Mouse (Mus musculus) G1E (cell line): ENCODE measurements around the gene Hist2h3b. TPM values are rescaled to one million over a fixed set of nuclear protein-coding genes. Genes with fewer than 3 reads are reported as not detected.
A peak's percentile ranks its signal among the peaks of the same experiment; 100 is the strongest.
"Not testable (repeated sequence)": the region's sequence is repeated elsewhere in the genome, so short reads cannot be mapped to it uniquely, and the experiment has no call there.

ENCODE experiments used
- ATAC-seq: 2 replicates; pipeline ENCODE4 v1.8.0; 2016; ENCODE audit warnings: mild to moderate bottlenecking; ENCODE audit not compliant: insufficient number of reproducible peaks, poor library complexity, low FRiP score, severe bottlenecking; ENCODE audit errors: extremely low read depth
- DNase-seq: peaks from one replicate; pipeline ENCODE4 v3.0.0; 2012; ENCODE audit warnings: low spot score
- H3K27me3 ChIP-seq: 2 replicates; pipeline ENCODE4 v1.6.1; 2012; ENCODE audit warnings: mild to moderate bottlenecking, low read length, inconsistent platforms; ENCODE audit not compliant: insufficient read depth
- H3K36me3 ChIP-seq: replicated peaks from 2 replicates; pipeline ENCODE3; 2012; ENCODE audit warnings: mild to moderate bottlenecking, inconsistent platforms
- H3K4me1 ChIP-seq: 2 replicates; pipeline ENCODE4 v1.6.1; 2012; ENCODE audit warnings: low read depth, low read length, inconsistent platforms, mixed read lengths; ENCODE audit not compliant: insufficient read depth
- H3K4me3 ChIP-seq: 2 replicates; pipeline ENCODE4 v1.5.1; 2012; ENCODE audit warnings: low read depth, mild to moderate bottlenecking, inconsistent platforms, low read length, moderate library complexity, mixed read lengths
- H3K9me3 ChIP-seq: replicated peaks from 2 replicates; pipeline ENCODE4 v1.6.1; 2012; ENCODE audit warnings: inconsistent platforms
- CTCF ChIP-seq: IDR thresholded peaks from 2 replicates; pipeline ENCODE4 v1.5.1; 2012; ENCODE audit warnings: low read depth, low read length, inconsistent platforms, mixed read lengths
- GATA1 ChIP-seq: IDR thresholded peaks from 2 replicates; pipeline ENCODE4 v1.6.1; 2012; ENCODE audit warnings: borderline replicate concordance, low read length, inconsistent platforms, mixed read lengths
- GATA2 ChIP-seq: IDR thresholded peaks from 2 replicates; pipeline ENCODE4 v1.6.1; 2012; ENCODE audit warnings: low read depth, low read length, inconsistent platforms, borderline replicate concordance
- POLR2AphosphoS5 ChIP-seq: IDR thresholded peaks from 2 replicates; pipeline ENCODE4 v1.6.1; 2012; ENCODE audit warnings: low read depth, low read length, inconsistent platforms; ENCODE audit not compliant: insufficient replicate concordance
- TAL1 ChIP-seq: conservative IDR thresholded peaks from 2 replicates; pipeline ENCODE4 v1.6.1; 2012; ENCODE audit warnings: low read depth, low read length, inconsistent platforms, mixed read lengths
- polyA plus RNA-seq: library from polyadenylated mRNA; stranded (reverse); fragments of >175 nt; gene quantifications from 2 replicates; pipeline ENCODE4 v1.2.3, GENCODE M21; 2012
- total RNA-seq, 2 experiments: library from RNA; stranded (forward) in 1 of 2; stranded (reverse) in 1 of 2; fragments of 200-1000 nt in 1 of 2; fragments of >200 nt in 1 of 2; fragmentation: Nextera tagmentation in 1 of 2; gene quantifications; 2 replicates each; pipeline ENCODE4 v1.2.3; 2014 to 2017

The Hist2h3b gene
- total and polyA plus RNA-seq, 3 experiments = 16.2 to 2,573 (median 465) TPM

DNA sequence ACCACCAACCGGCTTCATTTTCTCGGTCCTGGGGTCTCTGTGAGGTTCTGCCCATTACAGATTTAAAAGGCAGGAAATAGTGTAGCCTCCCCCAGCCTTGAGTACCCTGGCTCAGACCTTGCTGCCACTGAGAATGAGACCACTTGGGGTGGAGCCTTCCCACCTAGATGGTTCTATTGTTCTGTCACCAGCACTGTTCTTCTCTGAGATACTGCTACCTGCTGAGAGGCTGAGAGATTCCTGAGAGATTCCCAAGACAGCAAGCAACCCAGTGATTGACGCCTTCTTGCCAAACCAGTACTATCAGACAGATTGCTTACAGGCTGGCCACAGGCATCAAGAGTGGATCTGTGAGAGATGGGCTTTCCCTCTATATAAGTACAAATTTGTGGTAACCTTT, 20.7 kb downstream of the Hist2h3b start:
- Histone ChIP-seq H3K9me3 (peaks cover 4% of the 10 kb centered on the region; the same call in 1 of the 2 replicates), H3K27me3 (peaks cover 12% of the 10 kb centered on the region), H3K36me3 (no peaks in the 10 kb centered on the region), H3K4me1 (peaks cover 10% of the 10 kb centered on the region), H3K4me3 (no peak overlapping the region)
- ATAC-seq (no peak), DNase-seq (no peak)
- TF ChIP-seq GATA1 = no peak
- TF ChIP-seq GATA2 = no peak
- no peak for TF ChIP-seq CTCF

DNA sequence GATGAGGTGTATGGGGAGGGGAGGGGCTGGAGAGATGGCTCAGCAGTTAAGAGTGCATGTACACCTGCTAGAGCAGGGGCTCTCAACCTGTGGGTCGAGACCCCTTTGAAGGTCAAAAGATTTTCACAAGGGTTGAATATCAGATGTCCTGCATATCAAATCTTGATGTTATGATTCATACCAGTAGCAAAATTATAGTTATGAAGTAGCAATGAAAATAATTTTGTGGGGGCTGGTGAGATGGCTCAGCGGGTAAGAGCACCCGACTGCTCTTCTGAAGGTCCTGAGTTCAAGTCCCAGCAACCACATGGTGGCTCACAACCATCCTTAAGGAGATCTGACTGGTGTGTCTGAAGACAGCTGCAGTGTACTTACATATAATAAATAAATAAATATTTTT, 22.3 kb downstream of the Hist2h3b start:
- not testable (repeated sequence) for H3K27me3 ChIP-seq, ATAC-seq, DNase-seq, H3K4me3 ChIP-seq, H3K4me1 ChIP-seq, H3K9me3 ChIP-seq, H3K36me3 ChIP-seq

DNA sequence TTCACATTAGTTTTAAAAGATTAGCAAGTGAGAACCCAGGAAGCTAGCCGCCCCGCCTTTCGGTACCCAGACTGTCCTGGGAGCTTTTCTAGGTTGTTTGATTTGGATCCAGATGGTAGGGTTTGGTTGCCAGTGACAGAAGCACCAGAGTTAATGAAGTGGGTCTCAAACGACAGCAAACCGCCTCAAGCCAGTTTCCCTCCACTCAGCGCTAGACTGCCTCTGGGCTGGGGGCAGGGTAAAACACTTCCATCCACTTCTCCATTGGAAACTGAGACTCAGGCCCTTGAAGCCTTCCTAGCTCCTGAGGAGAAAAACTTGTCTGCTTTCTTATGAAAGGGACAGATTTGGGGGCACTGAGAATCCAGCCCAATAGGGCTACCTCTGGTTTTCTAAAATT, 24.2 kb downstream of the Hist2h3b start:
- H3K9me3 ChIP-seq = no peaks in the 10 kb centered on the region
- no peak for ATAC-seq
- peaks cover 10% of the 10 kb centered on the region for H3K4me1 ChIP-seq
- no peaks in the 10 kb centered on the region for H3K36me3 ChIP-seq
- TF ChIP-seq GATA2 (no peak), POLR2AphosphoS5 (no peak), CTCF (no peak), GATA1 (no peak), TAL1 (no peak)
- DNase-seq = no peak
- H3K27me3 ChIP-seq = peaks cover 9% of the 10 kb centered on the region; the same call in 1 of the 2 replicates
- H3K4me3 ChIP-seq = no peak overlapping the region

DNA sequence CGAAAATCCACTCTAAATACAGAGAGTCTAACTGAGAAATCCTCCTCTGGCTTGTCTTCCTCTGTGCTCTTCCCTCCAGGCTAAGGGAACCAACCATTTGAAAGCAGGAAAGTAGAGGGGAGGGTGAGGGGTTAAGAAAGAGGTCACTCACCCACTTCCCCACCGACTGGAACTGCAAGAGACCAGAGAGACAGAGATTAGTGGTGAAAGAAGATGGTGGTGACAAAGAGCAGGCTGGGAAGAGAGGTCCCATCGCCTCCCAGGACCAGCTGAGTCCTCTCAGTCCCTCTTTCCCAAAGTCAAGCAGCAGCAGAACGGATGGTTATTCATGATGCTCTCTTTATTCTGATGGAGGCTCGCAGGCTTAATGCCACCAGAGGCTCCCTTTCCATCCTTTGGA, 24.9 kb downstream of the Hist2h3b start:
- DNase-seq (no peak), ATAC-seq (no peak)
- H3K36me3 ChIP-seq = no peaks in the 10 kb centered on the region
- peaks cover 10% of the 10 kb centered on the region for H3K4me1 ChIP-seq
- no peaks in the 10 kb centered on the region for H3K9me3 ChIP-seq
- no peak overlapping the region for H3K4me3 ChIP-seq
- TF ChIP-seq TAL1 (no peak), CTCF (no peak), GATA1 (no peak), GATA2 (no peak)
- H3K27me3 ChIP-seq = peaks cover 9% of the 10 kb centered on the region; the same call in 1 of the 2 replicates

DNA sequence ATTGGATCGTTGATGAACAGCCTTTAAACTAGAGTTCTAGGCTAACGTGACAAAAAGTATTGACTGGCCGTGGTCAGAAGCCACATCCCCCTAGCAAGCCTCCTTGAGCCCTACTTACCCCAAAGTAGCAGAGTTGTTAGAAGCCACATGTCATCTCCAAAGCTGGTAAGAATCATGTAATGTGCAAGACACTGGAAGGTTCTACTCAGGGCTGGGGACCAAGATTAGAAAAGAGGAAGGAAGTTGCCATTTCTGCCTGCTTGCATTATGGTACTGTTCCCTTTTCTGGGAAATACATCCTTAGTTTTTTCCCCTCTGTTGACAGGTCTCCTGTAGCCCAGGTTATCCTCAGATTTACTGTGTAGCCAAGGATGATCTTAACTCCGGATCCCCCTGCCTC, 25.3 kb downstream of the Hist2h3b start, which contains the start of gene Fcgr1:
TSS of gene Fcgr1 (minus strand) at position 183 of the 400 bp plus-strand sequence.
- Histone ChIP-seq H3K27me3 (peaks cover 9% of the 10 kb centered on the region; the same call in 1 of the 2 replicates), H3K9me3 (no peaks in the 10 kb centered on the region), H3K4me1 (peaks cover 10% of the 10 kb centered on the region), H3K4me3 (no peak within 1 kb of the TSS), H3K36me3 (no peaks in the 10 kb centered on the region)
- TF ChIP-seq POLR2AphosphoS5 (no peak), GATA2 (no peak), GATA1 (no peak)
- peak; percentile 57 for ATAC-seq
- no peak for DNase-seq

DNA sequence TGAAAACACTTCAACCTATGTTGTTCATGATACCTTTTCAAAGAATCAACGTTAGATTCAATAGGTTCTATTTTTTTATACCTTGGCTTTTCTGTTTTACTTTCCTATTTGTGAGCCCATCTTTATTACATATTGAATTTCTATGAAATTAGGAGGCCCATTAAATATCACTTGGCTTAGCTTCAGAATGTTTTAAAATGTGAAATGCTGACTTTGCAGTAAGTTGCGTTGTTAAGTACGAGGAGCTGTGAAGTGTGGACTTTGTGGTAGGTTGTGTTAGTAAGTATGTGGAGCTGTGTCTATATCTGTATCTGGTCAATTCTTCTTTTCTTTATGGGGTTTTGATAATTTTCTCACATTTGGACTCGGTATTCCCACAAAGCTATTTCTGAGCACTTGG, 29.9 kb downstream of the Hist2h3b start:
- peaks cover 8% of the 10 kb centered on the region for H3K4me1 ChIP-seq
- no peaks in the 10 kb centered on the region for H3K9me3 ChIP-seq
- peaks cover 8% of the 10 kb centered on the region; the same call in 1 of the 2 replicates for H3K27me3 ChIP-seq
- H3K4me3 ChIP-seq = no peak overlapping the region
- no peak for DNase-seq
- TF ChIP-seq CTCF (no peak), TAL1 (no peak), GATA2 (no peak), POLR2AphosphoS5 (no peak), GATA1 (no peak)
- no peak for ATAC-seq
- H3K36me3 ChIP-seq = no peaks in the 10 kb centered on the region

DNA sequence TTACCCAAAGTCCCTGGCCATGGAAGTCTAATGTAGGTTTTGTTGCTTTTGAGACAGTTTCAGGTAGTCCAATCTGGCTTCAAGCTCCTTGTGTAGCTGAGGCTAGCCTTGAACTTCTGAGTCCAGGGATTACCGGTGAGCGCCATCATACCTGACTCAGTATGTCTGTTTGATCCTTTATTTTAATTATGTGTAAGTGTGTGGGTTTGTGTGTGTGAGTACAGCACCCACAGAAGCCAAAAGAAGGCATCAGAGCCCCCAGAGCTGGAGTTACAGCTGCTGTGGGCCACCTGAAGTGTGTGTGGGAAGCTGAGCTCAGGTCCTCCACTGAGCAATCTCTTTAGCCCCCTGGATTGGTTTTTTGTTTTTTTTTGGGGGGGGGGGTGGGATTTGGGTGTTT, 31.1 kb downstream of the Hist2h3b start:
- no peak for TF ChIP-seq POLR2AphosphoS5
- TF ChIP-seq GATA2 = no peak
- TF ChIP-seq GATA1 = no peak
- no peak for TF ChIP-seq TAL1
- no peak for TF ChIP-seq CTCF
- ATAC-seq = no peak
- Histone ChIP-seq H3K27me3 (0 out of 2 replicates have a peak, but pooled peaks cover 3% of the 10 kb centered on the region), H3K9me3 (no peaks in the 10 kb centered on the region), H3K36me3 (no peaks in the 10 kb centered on the region), H3K4me1 (no peaks in the 10 kb centered on the region), H3K4me3 (no peak overlapping the region)
- no peak for DNase-seq
